Mouse (Mus musculus) layer of hippocampus, postnatal 10 days (tissue): ENCODE measurements around the gene Zc3hc1. TPM values are rescaled to one million over a fixed set of nuclear protein-coding genes. Genes with fewer than 3 reads are reported as not detected.

Experiments used
- DNase-seq, 2 experiments: peaks; one replicate each; pipeline ENCODE4 v3.0.0; 2021; ENCODE audit warnings: low spot score in 2 of 2
- total RNA-seq, 2 experiments: library from RNA; stranded (reverse); gene quantifications; 2 replicates each; pipeline ENCODE4 v1.2.3; 2021

Zc3hc1 gene
- total RNA-seq, 2 experiments from 2014 or later: 27.4 to 27.6 TPM

DNA sequence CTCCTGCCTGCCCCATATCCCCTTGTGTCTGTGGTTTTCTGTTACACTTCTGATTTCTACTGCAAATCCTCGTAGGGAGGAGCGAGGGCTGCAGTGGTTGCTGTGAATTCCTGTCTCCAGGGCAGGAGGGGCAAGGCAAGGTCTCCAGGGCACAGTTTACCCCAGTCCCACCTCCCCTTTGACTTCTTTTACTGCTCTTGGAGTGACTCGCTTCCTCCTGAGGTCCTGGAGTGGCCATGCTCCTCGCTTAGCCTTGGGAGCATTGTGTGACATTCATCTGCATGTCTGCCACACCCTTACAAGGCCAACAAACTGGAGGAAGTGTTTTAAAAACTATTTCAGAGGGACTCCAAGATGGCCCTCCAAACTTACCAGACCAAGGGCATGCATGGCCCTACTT, 69.8 kb downstream of the Zc3hc1 start:
- no peak for DNase-seq

DNA sequence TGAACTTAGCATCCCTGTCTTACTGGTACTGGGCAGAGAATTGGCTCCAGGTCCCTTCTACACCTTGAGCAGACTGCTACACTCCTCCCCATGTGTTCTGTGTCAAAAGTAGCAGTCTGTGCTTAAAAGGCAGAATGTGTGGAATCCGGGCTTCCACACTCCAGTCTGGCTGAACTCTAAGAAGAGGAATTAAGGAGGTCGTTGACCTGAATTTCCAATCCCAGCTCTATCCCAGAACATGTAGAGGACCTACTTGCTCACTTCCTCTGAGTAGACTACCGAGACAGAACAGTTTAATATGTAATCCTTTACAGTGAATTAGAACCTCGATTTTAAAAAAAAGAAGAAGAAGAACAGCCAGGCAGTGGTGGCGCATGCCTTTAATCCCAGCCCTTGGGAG, 71.6 kb downstream of the Zc3hc1 start:
- no peak for DNase-seq

Other genes with a start within 250 kb of the Zc3hc1 start
- 10 to 100 TPM; 94.0 to 96.5 TPM for gene Ube2h, start 86.5 kb downstream of the Zc3hc1 start, total RNA-seq
- 100 to 1,000 TPM; 132 to 157 TPM for gene Klhdc10, start 10.8 kb upstream of the Zc3hc1 start, total RNA-seq
- gene Tmem209, start 118.8 kb upstream of the Zc3hc1 start, total RNA-seq: 10 to 100 TPM; 16.2 to 19.4 TPM
- gene Ssmem1, start 118.8 kb upstream of the Zc3hc1 start, total RNA-seq: 1 to 10 TPM in 1 of 2 experiments, under 1 TPM in 1; 0.83 to 1.1 TPM
- gene Cpa2, start 150.6 kb upstream of the Zc3hc1 start, total RNA-seq: 1 to 10 TPM; 2.6 to 3.2 TPM
- gene Cpa4, start 177.3 kb upstream of the Zc3hc1 start, total RNA-seq: not detected
- gene Cpa5, start 220.0 kb upstream of the Zc3hc1 start, total RNA-seq: not detected
- gene Cpa1, start 248.2 kb upstream of the Zc3hc1 start, total RNA-seq: not detected